Mouse (Mus musculus) stomach, postnatal 0 days (tissue): ENCODE measurements at regions not wholly inside any gene's neighbourhood (a gene's known extent, or its start where the extent isn't known, plus 50 kb on each side); places are given as distances from the start of the nearest gene placed in this dataset.

Source experiments
- CTCF ChIP-seq: IDR thresholded peaks from 2 replicates; pipeline ENCODE4 v1.5.1; 2016; ENCODE audit warnings: antibody characterized with exemption, low read depth, mild to moderate bottlenecking, moderate library complexity
- EP300 ChIP-seq: optimal IDR thresholded peaks from 2 replicates; pipeline ENCODE3; 2016; ENCODE audit warnings: antibody characterized with exemption

DNA sequence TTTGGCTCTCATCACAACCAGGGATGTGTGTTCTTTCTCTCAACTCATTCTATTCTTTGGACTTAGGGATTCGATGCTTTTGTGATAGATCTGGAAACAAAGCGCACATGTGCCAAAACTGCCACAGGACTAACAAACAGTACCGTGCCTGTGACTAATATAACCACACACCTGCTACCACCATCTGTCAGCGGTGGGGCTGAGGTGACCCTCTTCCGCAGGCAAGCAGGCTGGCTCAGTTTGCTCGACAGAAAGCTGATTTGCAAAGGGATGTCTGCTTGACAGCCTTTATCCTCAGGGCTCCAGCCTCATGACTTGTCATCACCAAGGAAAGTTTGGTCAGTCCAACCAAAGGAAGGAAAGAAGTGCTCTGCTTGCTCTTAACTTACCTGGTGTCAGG is 146.7 kb upstream of the Fer start:
- TF ChIP-seq EP300: no peak
- TF ChIP-seq CTCF: no peak
